Mouse (Mus musculus): ENCODE measurements around the gene Polr2b. TPM values are rescaled to one million over a fixed set of nuclear protein-coding genes. Genes with fewer than 3 reads are reported as not detected.
A peak's percentile ranks its signal among the peaks of the same experiment; 100 is the strongest.

Gene Polr2b
- polyA plus RNA-seq, 1 experiment from 2014 or later, result 78.9 TPM

DNA sequence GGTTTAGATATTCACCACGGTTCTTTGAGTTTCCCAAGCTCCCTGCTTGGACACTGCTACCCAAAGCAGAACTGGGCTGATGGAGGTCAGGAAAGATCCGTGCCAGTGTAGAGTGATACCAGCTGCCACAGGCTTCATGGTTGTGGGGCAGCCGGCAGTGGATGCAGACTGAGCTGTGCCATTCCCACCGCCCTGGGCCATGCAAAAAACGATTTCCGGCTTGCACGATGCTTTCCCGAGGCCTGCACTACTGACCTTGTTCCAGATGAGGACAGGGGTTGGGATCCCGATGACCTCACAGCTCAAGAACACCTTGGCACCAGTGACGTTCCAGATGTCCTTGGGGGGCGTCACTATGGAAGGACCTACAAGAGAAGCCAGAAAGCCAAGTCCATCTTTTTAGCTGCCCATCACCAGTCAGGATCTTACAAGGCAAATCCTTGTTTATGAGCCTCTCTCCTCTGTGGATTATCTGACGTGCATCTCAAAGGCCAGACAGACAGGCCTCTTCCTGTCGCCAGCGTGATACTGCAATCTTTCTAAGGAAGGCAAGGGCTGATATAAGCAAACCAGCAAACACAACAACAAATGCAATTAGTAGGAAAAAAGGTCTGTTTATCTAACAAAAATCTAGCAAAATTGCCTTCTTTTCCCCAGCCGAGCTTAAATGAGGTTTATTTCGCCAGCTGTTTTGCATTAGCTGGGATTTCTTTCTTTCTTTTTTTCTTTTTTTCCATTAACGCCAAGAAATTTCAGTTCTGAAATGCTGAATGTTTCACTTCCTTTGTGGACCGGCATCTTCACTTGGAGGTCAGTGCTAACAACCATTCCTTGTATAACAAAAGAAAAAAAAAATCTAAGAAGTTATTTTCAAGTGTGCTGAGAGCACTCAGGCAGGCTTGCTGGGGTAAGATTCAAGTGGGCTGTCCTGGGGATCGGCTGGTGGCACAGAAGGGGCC is 45.6 kb downstream of the Polr2b start:
- Histone ChIP-seq H3K27ac (peak overlapping the region; percentile 67), H3K9me3 (no peaks in the 10 kb centered on the region), H3K4me3 (no peak overlapping the region), H3K36me3 (peaks cover under 1% of the 10 kb centered on the region; the same call in 1 of the 2 replicates), H3K4me1 (peaks cover 18% of the 10 kb centered on the region), H3K4me2 (replicated peaks) (peak overlapping the region; percentile 49; the same call in 1 of the 2 replicates), H3K9ac (no peak overlapping the region), H3K27me3 (no peaks in the 10 kb centered on the region)
- no peak for ATAC-seq (ENCODE audit: insufficient number of reproducible peaks, insufficient read depth, low FRiP score, low TSS enrichment)
- WGBS, result 50% methylated on average over 19 of the region's 19 CpGs

DNA sequence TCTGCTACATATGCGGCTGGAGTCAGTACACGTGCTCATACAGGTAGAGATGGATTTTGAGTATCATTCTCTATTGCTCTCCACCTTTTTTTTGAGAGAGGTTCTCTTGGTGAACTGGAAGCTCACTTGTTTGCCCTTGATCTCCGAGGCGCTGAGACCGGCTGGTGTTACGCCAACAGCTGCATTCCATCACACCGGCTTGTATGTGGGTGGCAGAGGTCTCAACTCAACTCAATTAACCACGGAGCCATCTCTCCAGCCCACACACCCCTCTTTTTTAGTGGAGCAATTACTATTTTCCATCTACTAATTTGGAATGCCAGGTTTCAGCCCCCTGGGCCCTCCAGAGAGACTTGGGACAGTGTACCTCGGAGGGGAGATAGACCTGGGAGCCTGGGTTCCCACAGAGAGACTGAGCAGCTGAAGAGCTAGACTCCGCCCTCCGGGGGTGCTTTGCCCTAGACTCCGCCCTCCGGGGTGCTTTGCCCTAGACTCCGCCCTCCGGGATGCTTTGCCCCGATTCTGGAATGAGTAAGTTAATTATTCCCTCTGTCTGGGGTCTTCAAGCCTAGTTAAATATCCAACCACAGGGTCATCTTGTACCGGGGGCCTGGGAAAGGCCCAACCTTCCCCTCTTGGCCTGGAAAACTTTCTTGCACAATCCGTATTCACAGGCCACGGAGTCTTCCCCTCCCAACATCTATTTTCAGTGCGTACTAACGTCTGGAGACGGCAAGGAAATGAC is 47.6 kb downstream of the Polr2b start:
- H3K27me3 ChIP-seq, result no peaks in the 10 kb centered on the region
- peak overlapping the region; percentile 29 for H3K4me3 ChIP-seq
- peak overlapping the region; percentile 55 for H3K4me2 ChIP-seq (replicated peaks)
- WGBS, result 22% methylated on average over 22 of the region's 22 CpGs
- ATAC-seq (ENCODE audit: insufficient number of reproducible peaks, insufficient read depth, low FRiP score, low TSS enrichment), result peak; percentile 67
- no peaks in the 10 kb centered on the region for H3K9me3 ChIP-seq
- peaks cover 18% of the 10 kb centered on the region for H3K4me1 ChIP-seq
- peak overlapping the region; percentile 46; the same call in 1 of the 2 replicates for H3K27ac ChIP-seq
- peak overlapping the region; percentile 36; the same call in 1 of the 2 replicates for H3K9ac ChIP-seq
- no peaks in the 10 kb centered on the region for H3K36me3 ChIP-seq

DNA sequence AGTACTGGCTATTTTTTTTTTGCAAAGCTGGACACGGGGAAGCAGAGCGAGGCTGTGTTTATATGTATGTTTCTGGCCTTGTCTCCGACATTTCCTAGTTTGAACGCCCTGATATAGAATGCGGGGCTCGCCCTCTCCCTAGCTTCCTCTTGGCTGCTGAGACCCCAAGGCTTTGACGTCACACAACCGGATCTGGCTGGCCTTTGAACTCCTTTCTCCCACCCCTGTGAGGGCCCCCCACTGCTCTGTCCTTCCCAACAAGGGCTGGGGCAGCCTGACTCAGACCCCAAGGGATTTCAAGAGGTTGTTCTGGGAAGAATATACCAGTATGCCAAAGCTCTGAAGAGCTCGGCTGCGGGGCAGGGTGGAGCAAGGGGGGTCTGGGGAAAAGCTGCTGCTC is 48.4 kb downstream of the Polr2b start:
- H3K9ac ChIP-seq, result peak overlapping the region; percentile 36; the same call in 1 of the 2 replicates
- peak overlapping the region; percentile 29 for H3K4me3 ChIP-seq
- no peaks in the 10 kb centered on the region for H3K27me3 ChIP-seq
- WGBS, result 3% methylated on average over 10 of the region's 10 CpGs
- no peak for ATAC-seq (ENCODE audit: insufficient number of reproducible peaks, insufficient read depth, low FRiP score, low TSS enrichment)
- no peaks in the 10 kb centered on the region for H3K9me3 ChIP-seq
- no peaks in the 10 kb centered on the region for H3K36me3 ChIP-seq
- peaks cover 18% of the 10 kb centered on the region for H3K4me1 ChIP-seq
- H3K27ac ChIP-seq, result peak overlapping the region; percentile 46; the same call in 1 of the 2 replicates
- peak overlapping the region; percentile 55 for H3K4me2 ChIP-seq (replicated peaks)

- no peaks in the 10 kb centered on the region for H3K9me3 ChIP-seq
- no peak overlapping the region for H3K27ac ChIP-seq
- no peaks in the 10 kb centered on the region for H3K36me3 ChIP-seq
- ATAC-seq (ENCODE audit: insufficient number of reproducible peaks, insufficient read depth, low FRiP score, low TSS enrichment), result no peak
- no peak overlapping the region for H3K4me3 ChIP-seq
- WGBS, result 88% methylated on average over 4 of the region's 4 CpGs
- H3K9ac ChIP-seq, result no peak overlapping the region
- H3K27me3 ChIP-seq, result no peaks in the 10 kb centered on the region
- no peak overlapping the region for H3K4me2 ChIP-seq (replicated peaks)
- H3K4me1 ChIP-seq, result peaks cover 21% of the 10 kb centered on the region
These were observed 50.0 kb downstream of the Polr2b start for GRCm38 (mm10) chr5:77359971-77360370.

DNA sequence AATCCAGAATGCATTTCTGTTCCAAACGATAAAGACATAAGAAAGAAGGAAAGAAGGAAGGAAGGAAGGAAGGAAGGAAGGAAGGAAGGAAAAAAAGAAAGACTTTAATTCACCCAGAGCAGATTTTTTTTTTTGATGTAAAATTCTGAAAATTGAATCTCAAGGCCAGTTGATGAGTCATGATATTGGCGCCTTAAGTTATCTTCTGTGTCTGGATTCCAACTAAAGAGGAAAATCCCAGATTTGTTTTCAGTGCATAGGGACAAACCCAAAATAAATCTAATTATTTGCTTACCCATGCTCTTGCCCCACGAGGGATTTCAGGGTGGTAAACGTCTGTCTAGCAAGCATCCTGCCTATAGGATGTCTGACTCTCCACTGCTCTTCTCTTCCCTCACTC is 51.1 kb downstream of the Polr2b start:
- H3K9ac ChIP-seq, result no peak overlapping the region
- H3K4me3 ChIP-seq, result no peak overlapping the region
- no peaks in the 10 kb centered on the region for H3K27me3 ChIP-seq
- ATAC-seq (ENCODE audit: insufficient number of reproducible peaks, insufficient read depth, low FRiP score, low TSS enrichment), result no peak
- 65% methylated on average over 4 of the region's 4 CpGs for WGBS
- H3K9me3 ChIP-seq, result no peaks in the 10 kb centered on the region
- H3K27ac ChIP-seq, result no peak overlapping the region
- H3K36me3 ChIP-seq, result no peaks in the 10 kb centered on the region
- H3K4me1 ChIP-seq, result peaks cover 12% of the 10 kb centered on the region
- no peak overlapping the region for H3K4me2 ChIP-seq (replicated peaks)

- H3K4me1 ChIP-seq, result peaks cover 8% of the 10 kb centered on the region
- WGBS, result 39% methylated on average over 3 of the region's 3 CpGs
- no peaks in the 10 kb centered on the region for H3K36me3 ChIP-seq
- H3K9ac ChIP-seq, result no peak overlapping the region
- no peak overlapping the region for H3K27ac ChIP-seq
- no peak overlapping the region for H3K4me2 ChIP-seq (replicated peaks)
- no peaks in the 10 kb centered on the region for H3K27me3 ChIP-seq
- no peaks in the 10 kb centered on the region for H3K9me3 ChIP-seq
- no peak overlapping the region for H3K4me3 ChIP-seq
- ATAC-seq (ENCODE audit: insufficient number of reproducible peaks, insufficient read depth, low FRiP score, low TSS enrichment), result no peak
These were observed 52.2 kb downstream of the Polr2b start for GRCm38 (mm10) chr5:77362120-77362519.

DNA sequence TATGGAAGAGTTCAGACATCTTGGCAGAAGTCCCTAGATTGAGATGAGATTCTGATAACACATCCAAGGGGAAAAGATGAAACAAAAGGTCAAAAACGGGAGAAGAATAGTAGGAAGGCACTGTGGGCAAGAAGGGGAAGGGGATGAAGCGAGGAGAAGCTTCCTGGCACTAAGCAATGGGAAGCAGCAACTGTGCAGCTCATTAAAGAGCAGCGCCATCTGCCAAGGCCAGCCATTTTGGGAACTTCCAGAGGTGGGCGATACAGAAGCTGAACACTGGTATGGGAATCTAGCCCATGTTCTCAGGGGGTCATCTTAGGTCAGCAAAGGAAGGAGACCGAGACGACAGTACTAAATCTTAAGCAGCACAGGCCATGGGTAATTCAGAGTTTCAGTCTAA is 53.7 kb downstream of the Polr2b start:
- Histone ChIP-seq H3K27ac (no peak overlapping the region), H3K4me2 (replicated peaks) (no peak overlapping the region), H3K36me3 (no peaks in the 10 kb centered on the region), H3K4me3 (no peak overlapping the region), H3K9me3 (no peaks in the 10 kb centered on the region), H3K27me3 (peaks cover 4% of the 10 kb centered on the region; the same call in 1 of the 2 replicates), H3K9ac (no peak overlapping the region), H3K4me1 (peaks cover 3% of the 10 kb centered on the region; the same call in 1 of the 2 replicates)
- WGBS, result 83% methylated on average over 6 of the region's 6 CpGs
- ATAC-seq (ENCODE audit: insufficient number of reproducible peaks, insufficient read depth, low FRiP score, low TSS enrichment), result no peak

GRCm38 (mm10) chr5:77364443-77365038 is 54.6 kb downstream of the Polr2b start:
- Histone ChIP-seq H3K27ac (no peak overlapping the region), H3K4me2 (replicated peaks) (no peak overlapping the region), H3K36me3 (no peaks in the 10 kb centered on the region), H3K4me3 (no peak overlapping the region), H3K4me1 (peaks cover 3% of the 10 kb centered on the region; the same call in 1 of the 2 replicates), H3K9ac (no peak overlapping the region), H3K9me3 (no peaks in the 10 kb centered on the region), H3K27me3 (peaks cover 4% of the 10 kb centered on the region; the same call in 1 of the 2 replicates)
- WGBS, result 89% methylated on average over 3 of the region's 3 CpGs
- ATAC-seq (ENCODE audit: insufficient number of reproducible peaks, insufficient read depth, low FRiP score, low TSS enrichment), result 0 out of 2 replicates have a peak, but pooled peaks have one; percentile 22

GRCm38 (mm10) chr5:77366313-77366712 is 56.4 kb downstream of the Polr2b start:
- H3K4me1 ChIP-seq, result peaks cover 3% of the 10 kb centered on the region; the same call in 1 of the 2 replicates
- no peaks in the 10 kb centered on the region for H3K9me3 ChIP-seq
- H3K27ac ChIP-seq, result no peak overlapping the region
- no peak overlapping the region for H3K4me3 ChIP-seq
- H3K9ac ChIP-seq, result no peak overlapping the region
- peaks cover 4% of the 10 kb centered on the region; the same call in 1 of the 2 replicates for H3K27me3 ChIP-seq
- H3K4me2 ChIP-seq (replicated peaks), result no peak overlapping the region
- H3K36me3 ChIP-seq, result no peaks in the 10 kb centered on the region
- whole genome bisulfite sequencing, result 81% methylated on average over 8 of the region's 8 CpGs
- ATAC-seq (ENCODE audit: insufficient number of reproducible peaks, insufficient read depth, low FRiP score, low TSS enrichment), result no peak

DNA sequence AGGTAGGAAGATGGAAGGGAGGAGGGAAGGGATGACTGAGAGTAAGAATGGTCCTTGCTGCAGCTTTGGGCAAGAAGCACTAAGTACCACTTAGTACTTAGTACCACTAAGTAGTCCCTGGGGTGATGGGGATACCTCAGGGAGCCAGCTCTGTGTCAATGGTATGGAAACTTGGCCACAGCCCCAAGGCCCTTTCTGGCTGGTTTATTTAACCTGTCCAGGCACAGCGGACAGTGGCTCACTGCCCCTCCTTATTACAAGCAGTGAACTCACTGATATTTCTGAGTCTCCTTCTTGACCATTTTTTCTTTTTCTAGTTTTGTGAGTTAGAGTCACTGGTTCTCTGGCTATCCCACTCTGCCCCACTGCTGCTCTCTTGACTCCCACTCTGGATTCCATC is 57.2 kb downstream of the Polr2b start:
- Histone ChIP-seq H3K4me1 (peaks cover 3% of the 10 kb centered on the region; the same call in 1 of the 2 replicates), H3K4me2 (replicated peaks) (no peak overlapping the region), H3K4me3 (no peak overlapping the region), H3K9ac (no peak overlapping the region), H3K27ac (no peak overlapping the region), H3K36me3 (no peaks in the 10 kb centered on the region), H3K27me3 (peaks cover 4% of the 10 kb centered on the region; the same call in 1 of the 2 replicates), H3K9me3 (no peaks in the 10 kb centered on the region)
- WGBS, result 96% methylated on average over 1 of the region's 1 CpGs
- ATAC-seq (ENCODE audit: insufficient number of reproducible peaks, insufficient read depth, low FRiP score, low TSS enrichment), result no peak

GRCm38 (mm10) chr5:77367682-77368081 is 57.7 kb downstream of the Polr2b start:
- ATAC-seq (ENCODE audit: insufficient number of reproducible peaks, insufficient read depth, low FRiP score, low TSS enrichment), result no peak
- H3K27ac ChIP-seq, result 0 out of 2 replicates have a peak overlapping the region, but pooled peaks have one; percentile 2
- H3K4me3 ChIP-seq, result no peak overlapping the region
- no peaks in the 10 kb centered on the region for H3K36me3 ChIP-seq
- no peaks in the 10 kb centered on the region for H3K9me3 ChIP-seq
- H3K4me2 ChIP-seq (replicated peaks), result no peak overlapping the region
- H3K9ac ChIP-seq, result no peak overlapping the region
- 41% methylated on average over 12 of the region's 12 CpGs for WGBS
- H3K27me3 ChIP-seq, result peaks cover 4% of the 10 kb centered on the region; the same call in 1 of the 2 replicates
- H3K4me1 ChIP-seq, result peaks cover 5% of the 10 kb centered on the region; the same call in 1 of the 2 replicates
